Mouse (Mus musculus) cerebellum, adult 2 months (tissue): ENCODE measurements around the gene Dnajb13.

ENCODE experiments used
- CTCF ChIP-seq: fragments of 200-500 bp; IDR thresholded peaks from 2 replicates; pipeline ENCODE4 v1.5.1; 2011; ENCODE audit warnings: low read depth, mild to moderate bottlenecking, control low read depth, low read length, moderate library complexity, borderline replicate concordance; ENCODE audit not compliant: insufficient read depth
- POLR2A ChIP-seq: fragments of 200-500 bp; IDR thresholded peaks from 2 replicates; pipeline ENCODE4 v1.6.1; 2011; ENCODE audit warnings: low read length, control low read depth, borderline replicate concordance; ENCODE audit not compliant: insufficient read depth

- TF ChIP-seq CTCF: no peak
- no peak for TF ChIP-seq POLR2A
Measured at GRCm38 (mm10) chr7:100535831-100536230, 21.1 kb upstream of the Dnajb13 start.
